Mouse (Mus musculus): Measurements from ENCODE around the gene Cd2ap.

- TF ChIP-seq CTCF (IDR thresholded peaks at IDR 0.05; ENCODE audit: low read depth, low read length) (no peak), POLR2A (IDR thresholded peaks at IDR 0.05; ENCODE audit: borderline replicate concordance, low read depth, low read length) (no peak)
Observed at GRCm38 (mm10) chr17:42905919-42906318, 29.5 kb upstream of the Cd2ap start.

Data from bone marrow macrophage, adult 2 months (primary cell).